Mouse (Mus musculus) intestine, embryonic 15.5 days (tissue): ENCODE measurements at regions not wholly inside any gene's neighbourhood (a gene's known extent, or its start where the extent isn't known, plus 50 kb on each side); places are given as distances from the start of the nearest gene placed in this dataset.

Experiments used
- ATAC-seq: fragments of 200-750 bp; cut with Nextera tagmentation; 2 replicates; pipeline ENCODE4 v1.8.0; 2017; ENCODE audit warnings: moderate TSS enrichment, moderate library complexity
- H3K27ac ChIP-seq: fragments of 300-500 bp; sonication (generic); 2 replicates; pipeline ENCODE4 v1.5.1; 2015; ENCODE audit warnings: mild to moderate bottlenecking, inconsistent platforms
- H3K27me3 ChIP-seq: fragments of 300-500 bp; sonication (generic); replicated peaks from 2 replicates; pipeline ENCODE4 v1.6.1; 2015; ENCODE audit warnings: inconsistent platforms
- H3K36me3 ChIP-seq: fragments of 300-500 bp; sonication (generic); 2 replicates; pipeline ENCODE4 v1.6.1; 2015; ENCODE audit warnings: inconsistent platforms
- H3K4me1 ChIP-seq: fragments of 300-500 bp; sonication (generic); replicated peaks from 2 replicates; pipeline ENCODE4 v1.6.1; 2015; ENCODE audit warnings: inconsistent platforms
- H3K4me2 ChIP-seq: fragments of 300-500 bp; sonication (generic); replicated peaks from 2 replicates; pipeline ENCODE4 v1.6.1; 2015; ENCODE audit warnings: mild to moderate bottlenecking, inconsistent platforms
- H3K4me3 ChIP-seq: fragments of 300-500 bp; sonication (generic); replicated peaks from 2 replicates; pipeline ENCODE4 v1.5.1; 2015; ENCODE audit warnings: inconsistent platforms
- H3K9ac ChIP-seq: fragments of 300-500 bp; sonication (generic); 2 replicates; pipeline ENCODE4 v1.6.1; 2015; ENCODE audit warnings: inconsistent platforms
- H3K9me3 ChIP-seq: fragments of 300-500 bp; sonication (generic); 2 replicates; pipeline ENCODE4 v1.6.1; 2016; ENCODE audit warnings: inconsistent platforms
- WGBS: fragments of 180-500 bp; shearing (Covaris S2); methylation state at CpG from one replicate; pipeline ENCODE4 v1.1.7; 2015; 5-methylcytosine and 5-hydroxymethylcytosine counted together

GRCm38 (mm10) chr1:181286146-181286545 is 66.3 kb upstream of the Cnih3 start:
- Histone ChIP-seq H3K27ac (peak overlapping the region; percentile 56), H3K9ac (no peak overlapping the region), H3K4me3 (no peak overlapping the region), H3K27me3 (no peaks in the 10 kb centered on the region), H3K4me2 (0 out of 2 replicates have a peak overlapping the region, but pooled peaks have one; percentile 11), H3K36me3 (no peaks in the 10 kb centered on the region), H3K4me1 (no peaks in the 10 kb centered on the region), H3K9me3 (no peaks in the 10 kb centered on the region)
- peak; percentile 90 for ATAC-seq
- 55% methylated on average over 5 of the region's 5 CpGs for WGBS

GRCm38 (mm10) chr1:181287166-181287565 is 65.3 kb upstream of the Cnih3 start:
- Histone ChIP-seq H3K9me3 (no peaks in the 10 kb centered on the region), H3K4me1 (no peaks in the 10 kb centered on the region), H3K4me2 (no peak overlapping the region), H3K4me3 (no peak overlapping the region), H3K27ac (no peak overlapping the region), H3K36me3 (no peaks in the 10 kb centered on the region), H3K27me3 (no peaks in the 10 kb centered on the region), H3K9ac (no peak overlapping the region)
- 86% methylated on average over 1 of the region's 1 CpGs for WGBS
- no peak for ATAC-seq

- Histone ChIP-seq H3K4me3 (no peak overlapping the region), H3K9ac (no peak overlapping the region), H3K9me3 (no peaks in the 10 kb centered on the region), H3K4me1 (no peaks in the 10 kb centered on the region), H3K36me3 (no peaks in the 10 kb centered on the region), H3K27ac (no peak overlapping the region), H3K27me3 (no peaks in the 10 kb centered on the region), H3K4me2 (no peak overlapping the region)
- no peak for ATAC-seq
- WGBS, result 57% methylated on average over 13 of the region's 13 CpGs
These were observed 62.9 kb upstream of the Cnih3 start for GRCm38 (mm10) chr1:181289385-181290035.

- Histone ChIP-seq H3K36me3 (no peaks in the 10 kb centered on the region), H3K9me3 (no peaks in the 10 kb centered on the region), H3K9ac (no peak overlapping the region), H3K27ac (no peak overlapping the region), H3K4me2 (no peak overlapping the region), H3K27me3 (no peaks in the 10 kb centered on the region), H3K4me1 (no peaks in the 10 kb centered on the region), H3K4me3 (no peak overlapping the region)
- ATAC-seq, result no peak
- WGBS, result 61% methylated on average over 6 of the region's 6 CpGs
These were observed 61.2 kb upstream of the Cnih3 start for GRCm38 (mm10) chr1:181291202-181291601.

- ATAC-seq, result no peak
- no peaks in the 10 kb centered on the region for H3K27me3 ChIP-seq
- H3K4me2 ChIP-seq, result no peak overlapping the region
- no peaks in the 10 kb centered on the region for H3K4me1 ChIP-seq
- no peak overlapping the region for H3K27ac ChIP-seq
- H3K4me3 ChIP-seq, result no peak overlapping the region
- no peaks in the 10 kb centered on the region for H3K9me3 ChIP-seq
- no peak overlapping the region for H3K9ac ChIP-seq
- 80% methylated on average over 5 of the region's 5 CpGs for WGBS
- H3K36me3 ChIP-seq, result no peaks in the 10 kb centered on the region
These were observed 60.5 kb upstream of the Cnih3 start for GRCm38 (mm10) chr1:181291966-181292365.

- H3K4me3 ChIP-seq, result no peak overlapping the region
- 79% methylated on average over 16 of the region's 16 CpGs for WGBS
- no peaks in the 10 kb centered on the region for H3K4me1 ChIP-seq
- ATAC-seq, result peak; percentile 78
- H3K9me3 ChIP-seq, result no peaks in the 10 kb centered on the region
- no peaks in the 10 kb centered on the region for H3K36me3 ChIP-seq
- no peak overlapping the region for H3K9ac ChIP-seq
- no peak overlapping the region for H3K4me2 ChIP-seq
- no peak overlapping the region for H3K27ac ChIP-seq
- no peaks in the 10 kb centered on the region for H3K27me3 ChIP-seq
These were observed 59.2 kb upstream of the Cnih3 start for GRCm38 (mm10) chr1:181293079-181293865.

GRCm38 (mm10) chr1:181295651-181296050 is 56.8 kb upstream of the Cnih3 start:
- no peaks in the 10 kb centered on the region for H3K27me3 ChIP-seq
- H3K27ac ChIP-seq, result no peak overlapping the region
- H3K4me1 ChIP-seq, result no peaks in the 10 kb centered on the region
- 70% methylated on average over 4 of the region's 4 CpGs for WGBS
- H3K36me3 ChIP-seq, result no peaks in the 10 kb centered on the region
- no peak overlapping the region for H3K4me2 ChIP-seq
- H3K9ac ChIP-seq, result no peak overlapping the region
- no peak overlapping the region for H3K4me3 ChIP-seq
- no peaks in the 10 kb centered on the region for H3K9me3 ChIP-seq
- no peak for ATAC-seq

GRCm38 (mm10) chr1:181298063-181298462 is 54.4 kb upstream of the Cnih3 start:
- no peak for ATAC-seq
- H3K9ac ChIP-seq, result no peak overlapping the region
- no peak overlapping the region for H3K27ac ChIP-seq
- no peak overlapping the region for H3K4me3 ChIP-seq
- H3K4me2 ChIP-seq, result no peak overlapping the region
- no peaks in the 10 kb centered on the region for H3K9me3 ChIP-seq
- no peaks in the 10 kb centered on the region for H3K36me3 ChIP-seq
- no peaks in the 10 kb centered on the region for H3K4me1 ChIP-seq
- no peaks in the 10 kb centered on the region for H3K27me3 ChIP-seq
- WGBS, result 51% methylated on average over 5 of the region's 5 CpGs

GRCm38 (mm10) chr1:181299075-181299665 is 53.3 kb upstream of the Cnih3 start:
- WGBS, result 85% methylated on average over 14 of the region's 14 CpGs
- no peak overlapping the region for H3K9ac ChIP-seq
- no peaks in the 10 kb centered on the region for H3K36me3 ChIP-seq
- no peaks in the 10 kb centered on the region for H3K4me1 ChIP-seq
- no peak for ATAC-seq
- no peak overlapping the region for H3K4me2 ChIP-seq
- no peak overlapping the region for H3K4me3 ChIP-seq
- H3K27me3 ChIP-seq, result no peaks in the 10 kb centered on the region
- no peak overlapping the region for H3K27ac ChIP-seq
- no peaks in the 10 kb centered on the region for H3K9me3 ChIP-seq

- Histone ChIP-seq H3K4me2 (no peak overlapping the region), H3K36me3 (no peaks in the 10 kb centered on the region), H3K4me3 (no peak overlapping the region), H3K27me3 (no peaks in the 10 kb centered on the region), H3K4me1 (no peaks in the 10 kb centered on the region), H3K9me3 (no peaks in the 10 kb centered on the region), H3K9ac (no peak overlapping the region), H3K27ac (no peak overlapping the region)
- ATAC-seq, result peak; percentile 61; the same call in 1 of the 2 replicates
- 70% methylated on average over 6 of the region's 6 CpGs for WGBS
These were observed 52.6 kb upstream of the Cnih3 start for GRCm38 (mm10) chr1:181299826-181300225.

GRCm38 (mm10) chr1:181302151-181302550 is 50.3 kb upstream of the Cnih3 start:
- Histone ChIP-seq H3K36me3 (no peaks in the 10 kb centered on the region), H3K4me3 (no peak overlapping the region), H3K4me2 (no peak overlapping the region), H3K9me3 (no peaks in the 10 kb centered on the region), H3K4me1 (no peaks in the 10 kb centered on the region), H3K9ac (no peak overlapping the region), H3K27me3 (no peaks in the 10 kb centered on the region), H3K27ac (no peak overlapping the region)
- WGBS, result 90% methylated on average over 17 of the region's 17 CpGs
- no peak for ATAC-seq
